Mouse (Mus musculus) T-cell, adult 2 months (primary cell): ENCODE data around the gene Gmfb.
A peak's percentile ranks its signal among the peaks of the same experiment; 100 is the strongest.

Experiments used
- DNase-seq: peaks from one replicate; pipeline ENCODE4 v3.0.0; 2022; ENCODE audit warnings: low spot score

Gmfb gene

GRCm38 (mm10) chr14:46803259-46803658 lies 18.8 kb downstream of the Gmfb start:
- DNase-seq = no peak

GRCm38 (mm10) chr14:46800684-46801345 lies 21.2 kb downstream of the Gmfb start:
- DNase-seq = no peak

- no peak for DNase-seq
Measured at GRCm38 (mm10) chr14:46794157-46794556, 27.9 kb downstream of the Gmfb start.

GRCm38 (mm10) chr14:46790723-46791122 lies 31.3 kb downstream of the Gmfb start:
- DNase-seq = no peak

- peak; percentile 35 for DNase-seq
Measured at GRCm38 (mm10) chr14:46790303-46790702, 31.7 kb downstream of the Gmfb start.

GRCm38 (mm10) chr14:46788505-46788901 lies 33.5 kb downstream of the Gmfb start:
- no peak for DNase-seq

- peak; percentile 92 for DNase-seq
Measured at GRCm38 (mm10) chr14:46787787-46788504, 34.1 kb downstream of the Gmfb start, which contains the start of gene Cnih1. Gene Cnih1 (minus strand): TSS chr14:46788411.

GRCm38 (mm10) chr14:46787454-46787786 lies 34.6 kb downstream of the Gmfb start:
- peak; percentile 7 for DNase-seq

GRCm38 (mm10) chr14:46785247-46785646 lies 36.8 kb downstream of the Gmfb start:
- DNase-seq = no peak

GRCm38 (mm10) chr14:46783327-46783926 lies 38.6 kb downstream of the Gmfb start:
- no peak for DNase-seq

- DNase-seq = no peak
Measured at GRCm38 (mm10) chr14:46782187-46782828, 39.7 kb downstream of the Gmfb start.

GRCm38 (mm10) chr14:46781086-46781485 lies 41.0 kb downstream of the Gmfb start:
- no peak for DNase-seq

GRCm38 (mm10) chr14:46779217-46779616 lies 42.8 kb downstream of the Gmfb start:
- DNase-seq = peak; percentile 13

GRCm38 (mm10) chr14:46778756-46779155 lies 43.3 kb downstream of the Gmfb start:
- no peak for DNase-seq

GRCm38 (mm10) chr14:46770036-46770435 lies 52.0 kb downstream of the Gmfb start:
- no peak for DNase-seq

GRCm38 (mm10) chr14:46767116-46767515 lies 54.9 kb downstream of the Gmfb start:
- DNase-seq = no peak

- no peak for DNase-seq
Measured at GRCm38 (mm10) chr14:46761186-46761585, 60.9 kb downstream of the Gmfb start.

- DNase-seq = peak; percentile 93
Measured at GRCm38 (mm10) chr14:46760355-46761029, 61.5 kb downstream of the Gmfb start, which contains the start of gene Cdkn3. Gene Cdkn3 (plus strand): TSS chr14:46760541.

GRCm38 (mm10) chr14:46759970-46760354 lies 62.1 kb downstream of the Gmfb start:
- DNase-seq = no peak
